Mouse (Mus musculus) kidney, embryonic 15.5 days (tissue): ENCODE data around the gene Tspan17. TPM values are rescaled to one million over a fixed set of nuclear protein-coding genes. Genes with fewer than 3 reads are reported as not detected.
A peak's percentile ranks its signal among the peaks of the same experiment; 100 is the strongest.

Experiments
- ATAC-seq: fragments of 200-750 bp; cut with Nextera tagmentation; replicated peaks from 2 replicates; pipeline ENCODE4 v1.8.0; 2017; ENCODE audit warnings: moderate TSS enrichment; ENCODE audit not compliant: low FRiP score
- H3K27ac ChIP-seq: fragments of 300-500 bp; sonication (generic); 2 replicates; pipeline ENCODE4 v1.5.1; 2015; ENCODE audit warnings: mild to moderate bottlenecking, inconsistent platforms
- H3K27me3 ChIP-seq: fragments of 300-500 bp; sonication (generic); 2 replicates; pipeline ENCODE4 v1.6.1; 2015; ENCODE audit warnings: inconsistent platforms
- H3K36me3 ChIP-seq: fragments of 300-500 bp; sonication (generic); 2 replicates; pipeline ENCODE4 v1.6.1; 2015; ENCODE audit warnings: inconsistent platforms
- H3K4me1 ChIP-seq: fragments of 300-500 bp; sonication (generic); 2 replicates; pipeline ENCODE4 v1.6.1; 2015; ENCODE audit warnings: inconsistent platforms
- H3K4me2 ChIP-seq: fragments of 300-500 bp; sonication (generic); 2 replicates; pipeline ENCODE4 v1.6.1; 2015; ENCODE audit warnings: moderate library complexity, mild to moderate bottlenecking, inconsistent platforms
- H3K4me3 ChIP-seq: fragments of 300-500 bp; sonication (generic); replicated peaks from 2 replicates; pipeline ENCODE4 v1.5.1; 2015; ENCODE audit warnings: mild to moderate bottlenecking, inconsistent platforms
- H3K9ac ChIP-seq: fragments of 300-500 bp; sonication (generic); 2 replicates; pipeline ENCODE4 v1.6.1; 2015; ENCODE audit warnings: mild to moderate bottlenecking, inconsistent platforms
- H3K9me3 ChIP-seq: fragments of 300-500 bp; sonication (generic); replicated peaks from 2 replicates; pipeline ENCODE4 v1.6.1; 2016; ENCODE audit warnings: inconsistent platforms
- WGBS: fragments of 180-500 bp; shearing (Covaris S2); methylation state at CpG from one replicate; pipeline ENCODE4 v1.1.7; 2015; ENCODE audit warnings: mixed read lengths; 5-methylcytosine and 5-hydroxymethylcytosine counted together
- polyA plus RNA-seq: library from polyadenylated mRNA; unstranded; fragments of >200 nt; fragmentation: Nextera tagmentation; extraction: Ambion mirVana; gene quantifications from 2 replicates; pipeline ENCODE4 v1.2.1, GENCODE M21; 2015

The Tspan17 gene
- polyA plus RNA-seq, 1 experiment from 2014 or later = 13.4 TPM

DNA sequence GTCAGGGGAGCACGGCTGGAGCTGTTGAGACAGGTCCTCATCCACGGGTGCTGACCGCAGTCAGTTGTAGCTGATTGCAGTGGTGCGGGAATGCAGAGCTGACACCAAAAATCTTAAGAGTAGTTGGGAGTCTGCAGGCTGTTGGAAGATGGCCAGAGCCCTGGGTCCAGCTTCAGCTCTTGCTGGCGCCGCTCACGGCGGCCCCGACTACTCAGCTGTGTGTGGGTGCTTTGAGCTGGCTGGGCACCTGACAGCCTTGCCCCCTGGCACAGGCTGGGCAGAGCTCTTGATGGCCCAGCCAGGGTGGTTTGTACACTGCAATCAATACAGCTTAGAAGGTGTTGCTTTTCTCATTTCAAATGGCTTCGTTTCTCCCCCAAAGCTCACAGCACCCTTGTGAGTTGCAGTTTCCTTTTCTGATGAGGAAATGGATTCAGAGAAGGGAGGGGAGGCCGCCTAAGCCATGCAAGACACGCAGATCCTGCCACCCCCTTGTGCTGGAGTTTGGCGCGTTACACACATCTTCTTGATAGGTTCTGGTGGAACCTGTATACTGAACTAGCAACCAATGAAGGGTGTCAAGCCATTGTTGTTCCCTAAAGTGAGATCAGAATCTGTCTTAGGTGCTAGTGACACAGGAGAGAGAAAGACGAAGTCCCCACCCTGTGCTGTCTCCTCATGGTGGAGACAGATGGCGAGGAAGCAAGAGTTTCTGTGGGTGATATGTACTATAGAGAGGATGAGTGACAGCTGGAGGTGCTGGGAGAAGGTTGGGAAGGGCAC, 8.9 kb downstream of the Tspan17 start:
- peaks cover 27% of the 10 kb centered on the region; the same call in 1 of the 2 replicates for H3K27me3 ChIP-seq
- 77% methylated on average over 16 of the region's 16 CpGs for WGBS
- no peak overlapping the region for H3K4me2 ChIP-seq
- no peaks in the 10 kb centered on the region for H3K9me3 ChIP-seq
- no peak overlapping the region for H3K9ac ChIP-seq
- H3K4me3 ChIP-seq = no peak overlapping the region
- H3K4me1 ChIP-seq = 0 out of 2 replicates have a peak, but pooled peaks cover 2% of the 10 kb centered on the region
- no peak overlapping the region for H3K27ac ChIP-seq
- no peaks in the 10 kb centered on the region for H3K36me3 ChIP-seq
- ATAC-seq = no peak

DNA sequence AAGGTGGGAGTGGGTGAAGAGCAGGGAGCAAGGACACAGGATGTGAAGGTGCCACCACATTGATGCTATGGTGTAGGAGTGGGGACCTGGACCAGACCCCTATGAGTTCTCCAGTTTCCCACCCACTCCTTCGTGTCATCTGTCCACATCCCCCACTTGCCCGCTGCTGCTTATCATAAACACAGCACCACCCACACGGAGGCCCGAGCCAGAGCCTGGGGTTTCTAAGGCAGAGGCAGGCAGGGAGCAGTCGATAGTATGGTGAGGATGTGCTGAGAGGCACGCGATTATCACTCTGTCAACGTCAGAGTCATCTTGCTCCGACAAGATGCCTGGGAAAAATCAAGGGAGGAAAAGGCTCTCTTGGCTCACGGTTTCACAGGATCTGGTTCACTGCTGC, 9.6 kb downstream of the Tspan17 start:
- no peaks in the 10 kb centered on the region for H3K9me3 ChIP-seq
- no peak overlapping the region for H3K27ac ChIP-seq
- no peak overlapping the region for H3K4me2 ChIP-seq
- H3K4me3 ChIP-seq = no peak overlapping the region
- H3K9ac ChIP-seq = no peak overlapping the region
- H3K4me1 ChIP-seq = 0 out of 2 replicates have a peak, but pooled peaks cover 2% of the 10 kb centered on the region
- H3K36me3 ChIP-seq = no peaks in the 10 kb centered on the region
- peaks cover 29% of the 10 kb centered on the region; the same call in 1 of the 2 replicates for H3K27me3 ChIP-seq
- no peak for ATAC-seq
- WGBS = 68% methylated on average over 10 of the region's 10 CpGs

DNA sequence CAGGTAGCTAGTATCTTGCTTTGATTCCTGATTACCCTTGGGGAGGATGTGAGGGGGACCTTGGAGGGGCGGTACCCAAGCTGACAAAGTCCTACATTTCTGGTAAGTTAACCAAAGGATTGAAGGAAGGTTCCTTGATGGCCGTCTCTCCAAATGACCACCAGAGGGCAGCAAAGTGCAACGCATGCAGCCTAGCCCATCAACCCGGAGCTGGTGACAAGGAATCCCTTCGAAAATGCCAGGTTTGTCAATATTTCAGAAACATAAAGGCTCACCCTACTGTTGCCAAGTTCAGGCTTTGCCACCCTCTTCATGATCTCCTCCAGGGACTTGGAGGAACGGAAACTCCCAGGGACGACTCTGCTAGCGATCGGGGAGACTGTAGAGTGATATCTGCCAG, 10.5 kb downstream of the Tspan17 start:
- no peak overlapping the region for H3K27ac ChIP-seq
- ATAC-seq = no peak
- H3K27me3 ChIP-seq = peaks cover 36% of the 10 kb centered on the region; the same call in 1 of the 2 replicates
- H3K4me3 ChIP-seq = no peak overlapping the region
- 0 out of 2 replicates have a peak, but pooled peaks cover 2% of the 10 kb centered on the region for H3K4me1 ChIP-seq
- 22% methylated on average over 9 of the region's 9 CpGs for WGBS
- H3K36me3 ChIP-seq = no peaks in the 10 kb centered on the region
- H3K9ac ChIP-seq = no peak overlapping the region
- no peaks in the 10 kb centered on the region for H3K9me3 ChIP-seq
- H3K4me2 ChIP-seq = peak overlapping the region; percentile 38

DNA sequence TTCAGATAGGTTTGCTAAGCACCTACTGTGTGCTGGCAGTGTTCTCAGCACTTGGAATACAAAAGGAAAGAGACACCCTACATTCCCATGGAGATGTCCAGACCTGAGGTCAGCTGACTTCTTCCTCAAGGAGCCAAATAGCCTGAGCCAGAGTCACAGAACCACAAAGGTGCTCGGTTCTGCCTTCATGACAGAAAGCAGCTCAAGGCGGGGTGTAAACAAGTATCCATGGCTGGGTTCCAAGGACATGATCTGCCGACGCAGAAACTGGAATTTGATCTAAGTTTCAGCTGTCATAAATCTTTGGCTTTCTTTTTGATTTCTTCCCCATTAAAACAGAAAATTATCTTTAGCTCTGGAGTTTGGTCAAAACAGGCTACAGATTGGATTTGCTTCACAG, 11.0 kb downstream of the Tspan17 start:
- no peak for ATAC-seq

DNA sequence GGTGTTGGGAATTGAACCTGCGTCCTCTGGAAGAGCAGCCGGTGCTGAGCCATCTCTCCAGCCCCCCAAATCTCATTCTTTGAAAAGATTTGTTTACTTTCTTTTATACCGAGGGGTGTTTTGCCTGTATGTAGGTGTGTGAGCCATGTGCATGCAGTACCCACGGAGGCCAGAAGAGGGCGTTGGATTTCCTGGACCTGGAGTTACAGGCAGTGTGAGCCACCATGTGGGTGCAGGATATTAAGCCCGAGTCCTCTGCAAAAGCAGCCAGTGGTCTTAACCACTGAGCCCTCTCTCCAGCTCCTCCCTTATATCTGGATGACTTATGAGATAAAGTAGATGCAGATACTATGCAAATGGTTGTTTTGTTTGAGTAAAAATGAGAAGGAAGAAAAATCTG, 13.8 kb downstream of the Tspan17 start:
- Histone ChIP-seq H3K27ac (no peak overlapping the region), H3K9ac (no peak overlapping the region), H3K4me3 (no peak overlapping the region), H3K27me3 (peaks cover 56% of the 10 kb centered on the region), H3K9me3 (no peaks in the 10 kb centered on the region), H3K4me2 (no peak overlapping the region), H3K4me1 (peaks cover 10% of the 10 kb centered on the region; the same call in 1 of the 2 replicates), H3K36me3 (no peaks in the 10 kb centered on the region)
- ATAC-seq = no peak
- 84% methylated on average over 6 of the region's 6 CpGs for WGBS

More for the DNA sequence above, 11.0 kb downstream of the Tspan17 start:
- Histone ChIP-seq H3K4me1 (0 out of 2 replicates have a peak, but pooled peaks cover 2% of the 10 kb centered on the region), H3K9ac (no peak overlapping the region), H3K27me3 (peaks cover 41% of the 10 kb centered on the region), H3K36me3 (no peaks in the 10 kb centered on the region), H3K4me2 (no peak overlapping the region), H3K9me3 (no peaks in the 10 kb centered on the region), H3K27ac (no peak overlapping the region), H3K4me3 (no peak overlapping the region)
- 42% methylated on average over 4 of the region's 4 CpGs for WGBS

DNA sequence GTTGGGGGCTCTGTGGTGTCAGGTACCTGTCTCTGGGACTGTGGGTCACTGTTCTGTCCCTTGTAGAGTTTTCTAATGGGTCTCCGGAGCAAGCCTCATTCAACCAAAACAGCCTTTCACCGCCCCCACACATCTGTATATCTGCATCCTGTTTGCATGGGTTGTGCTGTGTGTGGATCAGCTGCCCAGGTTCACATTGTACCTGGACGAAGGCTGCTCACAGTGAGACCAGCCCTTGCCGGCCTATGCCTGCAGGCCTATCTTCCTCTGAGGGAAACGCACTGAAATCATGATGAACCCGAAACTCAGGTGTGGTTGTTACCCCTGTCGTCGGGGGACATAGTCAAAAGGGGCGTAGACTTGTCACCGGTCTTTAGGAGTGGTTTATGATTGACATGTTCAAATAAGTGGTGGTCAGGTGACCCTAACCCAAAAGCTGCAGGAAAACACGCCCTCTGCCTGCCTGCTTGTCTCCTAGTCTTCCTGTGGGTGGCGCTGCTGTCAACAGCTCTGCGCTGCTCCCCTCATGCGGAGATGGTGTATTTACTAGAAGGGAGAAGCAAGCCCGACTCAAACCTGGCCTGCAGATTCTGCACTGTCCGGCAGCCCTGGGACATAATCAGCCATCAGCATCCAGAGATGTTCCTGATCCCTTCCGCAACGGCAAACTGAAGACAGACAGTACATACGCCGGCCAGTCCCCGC, 16.1 kb downstream of the Tspan17 start:
- peaks cover 48% of the 10 kb centered on the region for H3K27me3 ChIP-seq
- no peak overlapping the region for H3K4me3 ChIP-seq
- no peak overlapping the region for H3K9ac ChIP-seq
- peaks cover 8% of the 10 kb centered on the region; the same call in 1 of the 2 replicates for H3K4me1 ChIP-seq
- no peak overlapping the region for H3K4me2 ChIP-seq
- no peaks in the 10 kb centered on the region for H3K9me3 ChIP-seq
- no peaks in the 10 kb centered on the region for H3K36me3 ChIP-seq
- WGBS = 40% methylated on average over 21 of the region's 21 CpGs
- H3K27ac ChIP-seq = no peak overlapping the region
- no peak for ATAC-seq

DNA sequence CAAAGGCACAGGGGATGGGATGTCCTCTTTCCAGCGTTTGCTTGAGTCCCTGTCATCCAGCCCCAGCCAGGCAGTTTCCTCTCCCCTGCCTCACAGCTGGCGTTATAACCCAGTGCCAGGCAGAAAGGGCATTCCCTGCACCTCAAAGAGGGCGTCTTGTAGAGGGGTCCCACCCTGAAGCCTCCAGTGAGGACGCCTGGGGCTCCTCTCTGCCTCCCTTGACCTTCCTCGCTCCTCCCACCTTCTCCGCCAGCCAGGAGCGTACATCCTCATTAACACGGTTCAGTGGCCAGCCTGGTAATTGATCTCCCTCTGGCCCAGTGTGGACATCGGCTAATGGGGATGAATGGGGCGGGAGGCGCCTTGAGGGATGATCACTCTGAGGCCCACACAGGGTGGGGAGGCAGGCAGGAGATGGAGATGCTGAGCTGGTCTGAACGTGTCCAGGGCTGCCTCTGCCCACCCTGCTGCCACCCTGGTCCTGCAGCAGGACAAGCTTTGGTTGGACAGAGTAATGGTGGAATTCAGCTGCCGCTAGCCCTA, 17.3 kb downstream of the Tspan17 start:
- H3K27ac ChIP-seq = no peak overlapping the region
- H3K4me3 ChIP-seq = no peak overlapping the region
- 0 out of 2 replicates have a peak overlapping the region, but pooled peaks have one; percentile 12 for H3K4me2 ChIP-seq
- ATAC-seq = peak; percentile 79
- H3K9ac ChIP-seq = no peak overlapping the region
- H3K9me3 ChIP-seq = no peaks in the 10 kb centered on the region
- H3K36me3 ChIP-seq = no peaks in the 10 kb centered on the region
- WGBS = 10% methylated on average over 13 of the region's 13 CpGs
- H3K27me3 ChIP-seq = peaks cover 43% of the 10 kb centered on the region
- peaks cover 8% of the 10 kb centered on the region; the same call in 1 of the 2 replicates for H3K4me1 ChIP-seq

DNA sequence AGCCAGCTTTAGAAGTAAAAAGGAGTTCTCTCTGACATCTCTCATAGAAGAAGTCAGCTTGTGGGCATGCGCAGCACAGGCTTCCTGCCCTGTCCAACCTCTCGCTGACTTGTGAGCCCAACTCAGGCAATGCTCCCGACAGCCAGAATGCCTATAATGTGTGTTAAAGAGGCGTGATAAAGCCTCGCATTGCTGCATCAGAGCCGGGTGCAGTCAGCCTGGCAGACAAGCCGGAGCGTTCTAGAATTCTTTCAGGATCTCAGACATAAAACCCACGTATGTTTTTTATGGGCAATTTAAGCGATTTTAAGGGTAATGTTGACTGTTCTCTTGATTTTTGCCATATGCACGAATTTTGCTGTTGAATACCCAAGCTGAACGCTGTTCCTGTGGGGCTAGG, 18.9 kb downstream of the Tspan17 start:
- no peaks in the 10 kb centered on the region for H3K9me3 ChIP-seq
- WGBS = 80% methylated on average over 12 of the region's 12 CpGs

DNA sequence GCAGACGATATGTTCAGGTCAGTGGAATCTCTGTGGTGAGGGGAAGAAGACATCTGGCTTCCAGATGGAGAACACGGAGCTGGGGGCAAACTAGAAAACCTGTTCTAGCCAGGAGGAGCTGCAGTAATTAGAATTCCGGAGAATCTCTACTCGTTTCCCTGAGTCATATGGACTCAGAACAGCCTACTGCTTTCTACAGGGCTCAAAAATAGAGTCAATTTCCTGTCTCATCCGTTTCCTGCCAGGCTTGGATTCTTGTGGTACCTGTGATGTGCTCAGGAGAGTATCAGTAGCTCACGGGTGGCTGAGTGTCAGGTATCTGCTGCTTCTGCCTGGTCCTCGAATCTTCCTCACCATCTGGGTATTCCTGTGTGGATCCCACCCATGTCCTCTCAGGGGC, 22.3 kb downstream of the Tspan17 start:
- Histone ChIP-seq H3K9ac (no peak overlapping the region), H3K27me3 (peaks cover 16% of the 10 kb centered on the region), H3K4me2 (no peak overlapping the region), H3K36me3 (no peaks in the 10 kb centered on the region), H3K4me3 (no peak overlapping the region), H3K9me3 (no peaks in the 10 kb centered on the region), H3K27ac (no peak overlapping the region), H3K4me1 (peaks cover 4% of the 10 kb centered on the region; the same call in 1 of the 2 replicates)
- ATAC-seq = no peak
- 61% methylated on average over 7 of the region's 7 CpGs for WGBS

More for the DNA sequence above, 18.9 kb downstream of the Tspan17 start:
- H3K9ac ChIP-seq = no peak overlapping the region
- no peaks in the 10 kb centered on the region for H3K36me3 ChIP-seq
- H3K4me1 ChIP-seq = peaks cover 8% of the 10 kb centered on the region; the same call in 1 of the 2 replicates
- no peak overlapping the region for H3K4me2 ChIP-seq
- ATAC-seq = no peak
- no peak overlapping the region for H3K27ac ChIP-seq
- no peak overlapping the region for H3K4me3 ChIP-seq
- H3K27me3 ChIP-seq = peaks cover 43% of the 10 kb centered on the region

DNA sequence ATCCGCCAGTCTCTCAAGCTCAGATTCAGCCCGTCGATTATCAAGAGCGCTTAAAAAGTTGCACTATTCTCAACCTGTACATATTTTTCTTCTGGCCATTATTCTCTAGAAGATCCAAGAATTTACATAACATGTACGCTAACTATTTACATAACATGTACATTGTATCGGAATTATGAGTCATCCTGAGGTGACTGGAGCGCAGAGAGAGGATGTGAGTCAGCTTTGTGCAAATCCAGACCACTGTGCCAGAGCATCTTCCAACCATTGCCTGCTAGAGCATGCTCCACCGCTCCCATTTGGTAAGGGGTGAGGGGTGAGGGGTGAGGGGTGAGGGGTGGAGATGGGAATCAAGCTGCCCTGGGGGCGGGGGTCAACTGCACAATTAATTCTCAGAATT, 24.2 kb downstream of the Tspan17 start:
- H3K9me3 ChIP-seq = no peaks in the 10 kb centered on the region
- H3K4me1 ChIP-seq = no peaks in the 10 kb centered on the region
- no peak overlapping the region for H3K27ac ChIP-seq
- peaks cover 6% of the 10 kb centered on the region; the same call in 1 of the 2 replicates for H3K27me3 ChIP-seq
- no peak overlapping the region for H3K4me3 ChIP-seq
- no peak overlapping the region for H3K9ac ChIP-seq
- H3K36me3 ChIP-seq = no peaks in the 10 kb centered on the region
- H3K4me2 ChIP-seq = no peak overlapping the region
- WGBS = 82% methylated on average over 9 of the region's 9 CpGs
- ATAC-seq = no peak

DNA sequence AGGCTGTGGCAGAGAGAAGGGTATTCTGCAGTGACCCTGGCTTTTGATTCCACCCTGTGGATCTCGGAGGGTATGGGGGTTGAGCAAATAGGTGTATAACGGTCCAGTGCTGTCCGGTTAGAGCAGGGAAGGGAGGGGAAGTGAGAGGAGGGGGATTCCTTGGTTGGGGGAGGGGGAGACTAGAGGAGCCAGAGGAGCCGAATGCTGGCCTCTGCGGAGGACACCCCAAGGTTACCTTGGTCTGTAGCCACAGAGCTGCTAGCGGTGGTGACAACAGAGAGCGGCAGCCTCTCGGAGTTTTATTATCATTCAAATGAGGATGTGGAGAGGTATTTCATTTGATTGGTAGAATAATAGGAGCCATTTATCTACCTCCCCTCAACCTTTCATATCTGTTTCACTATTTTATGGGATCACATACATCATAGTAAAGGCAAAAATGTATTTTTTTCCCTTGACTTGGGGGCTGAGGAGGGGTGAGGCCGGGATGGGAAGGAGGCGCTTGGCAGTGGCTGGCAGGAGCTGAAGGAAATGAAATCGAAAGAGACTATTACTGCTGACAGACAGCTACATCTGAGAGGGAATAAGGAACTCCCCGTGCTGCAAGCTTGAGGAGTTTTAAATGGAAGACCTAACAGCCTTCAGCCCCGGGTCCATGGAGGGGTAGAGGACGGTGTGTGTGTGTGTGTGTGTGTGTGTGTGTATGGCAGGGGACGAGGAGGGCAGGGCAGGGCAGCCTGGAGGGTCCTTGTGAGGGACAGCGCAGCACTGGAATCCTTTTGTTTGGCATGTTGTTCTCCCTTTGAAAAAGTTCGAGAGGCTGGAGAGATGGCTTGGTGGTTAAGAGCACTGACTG, 29.4 kb downstream of the Tspan17 start:
- H3K4me2 ChIP-seq = no peak overlapping the region
- H3K27ac ChIP-seq = no peak overlapping the region
- H3K4me3 ChIP-seq = no peak overlapping the region
- no peaks in the 10 kb centered on the region for H3K4me1 ChIP-seq
- no peaks in the 10 kb centered on the region for H3K9me3 ChIP-seq
- H3K27me3 ChIP-seq = peaks cover 7% of the 10 kb centered on the region; the same call in 1 of the 2 replicates
- no peaks in the 10 kb centered on the region for H3K36me3 ChIP-seq
- WGBS = 26% methylated on average over 17 of the region's 17 CpGs
- no peak for ATAC-seq
- no peak overlapping the region for H3K9ac ChIP-seq
